Mouse (Mus musculus) limb, embryonic 15.5 days (tissue): ENCODE results near the gene Lingo3. TPM values are rescaled to one million over a fixed set of nuclear protein-coding genes. Genes with fewer than 3 reads are reported as not detected.
"Not testable (repeated sequence)": the region's sequence is repeated elsewhere in the genome, so short reads cannot be mapped to it uniquely, and the experiment has no call there.

Source experiments
- ATAC-seq: fragments of 200-750 bp; cut with Nextera tagmentation; 2 replicates; pipeline ENCODE4 v1.8.0; 2017; ENCODE audit warnings: low read depth, moderate TSS enrichment; ENCODE audit not compliant: insufficient number of reproducible peaks, low FRiP score, low TSS enrichment
- H3K27ac ChIP-seq: fragments of 300-500 bp; sonication (generic); 2 replicates; pipeline ENCODE4 v1.5.1; 2015; ENCODE audit warnings: moderate library complexity, mild to moderate bottlenecking, inconsistent platforms
- H3K27me3 ChIP-seq: fragments of 300-500 bp; sonication (generic); 2 replicates; pipeline ENCODE4 v1.6.1; 2015; ENCODE audit warnings: inconsistent platforms
- H3K36me3 ChIP-seq: fragments of 300-500 bp; sonication (generic); 2 replicates; pipeline ENCODE4 v1.6.1; 2015; ENCODE audit warnings: inconsistent platforms
- H3K4me1 ChIP-seq: fragments of 300-500 bp; sonication (generic); 2 replicates; pipeline ENCODE4 v1.6.1; 2015; ENCODE audit warnings: inconsistent platforms
- H3K4me2 ChIP-seq: fragments of 300-500 bp; sonication (generic); 2 replicates; pipeline ENCODE4 v1.6.1; 2015; ENCODE audit warnings: mild to moderate bottlenecking, inconsistent platforms
- H3K4me3 ChIP-seq: fragments of 300-500 bp; sonication (generic); 2 replicates; pipeline ENCODE4 v1.5.1; 2015; ENCODE audit warnings: mild to moderate bottlenecking, inconsistent platforms
- H3K9ac ChIP-seq: fragments of 300-500 bp; sonication (generic); 2 replicates; pipeline ENCODE4 v1.6.1; 2015; ENCODE audit warnings: inconsistent platforms
- H3K9me3 ChIP-seq: fragments of 300-500 bp; sonication (generic); 2 replicates; pipeline ENCODE4 v1.6.1; 2016; ENCODE audit warnings: inconsistent platforms
- WGBS: fragments of 180-500 bp; shearing (Covaris S2); methylation state at CpG from one replicate; pipeline ENCODE4 v1.1.7; 2015; 5-methylcytosine and 5-hydroxymethylcytosine counted together
- polyA plus RNA-seq: library from polyadenylated mRNA; unstranded; fragments of >200 nt; fragmentation: Nextera tagmentation; extraction: Ambion mirVana; gene quantifications from 2 replicates; pipeline ENCODE4 v1.2.1, GENCODE M21; 2015

The Lingo3 gene
- polyA plus RNA-seq, 1 experiment from 2014 or later: 0.86 TPM

- 77% methylated on average over 3 of the region's 3 CpGs for WGBS
- ATAC-seq, H3K4me2 ChIP-seq, H3K36me3 ChIP-seq, H3K9ac ChIP-seq, H3K4me1 ChIP-seq, H3K27me3 ChIP-seq, H3K4me3 ChIP-seq, H3K9me3 ChIP-seq, H3K27ac ChIP-seq: not testable (repeated sequence)
These were observed 27.5 kb downstream of the Lingo3 start for GRCm38 (mm10) chr10:80816303-80816702.

- Histone ChIP-seq H3K27me3 (peaks cover 18% of the 10 kb centered on the region), H3K4me1 (peaks cover 12% of the 10 kb centered on the region), H3K4me3 (no peak overlapping the region), H3K4me2 (no peak overlapping the region), H3K9ac (no peak overlapping the region), H3K36me3 (no peaks in the 10 kb centered on the region), H3K9me3 (no peaks in the 10 kb centered on the region), H3K27ac (no peak overlapping the region)
- no peak for ATAC-seq
- 59% methylated on average over 7 of the region's 7 CpGs for WGBS
These were observed 29.0 kb downstream of the Lingo3 start for GRCm38 (mm10) chr10:80814800-80815199.

GRCm38 (mm10) chr10:80813366-80813765, 30.5 kb downstream of the Lingo3 start, which contains the start of gene Jsrp1:
TSS of gene Jsrp1 (minus strand) at chr10:80813498.
- Histone ChIP-seq H3K9me3 (no peaks in the 10 kb centered on the region), H3K36me3 (no peaks in the 10 kb centered on the region), H3K9ac (no peak within 1 kb of the TSS; the same call in 1 of the 2 replicates), H3K27me3 (peaks cover 32% of the 10 kb centered on the region), H3K4me3 (no peak within 1 kb of the TSS), H3K27ac (peak within 1 kb of the TSS; percentile 17; the same call in 1 of the 2 replicates), H3K4me1 (peaks cover 22% of the 10 kb centered on the region), H3K4me2 (no peak within 1 kb of the TSS)
- no peak for ATAC-seq
- whole genome bisulfite sequencing: 64% methylated on average over 4 of the region's 4 CpGs

DNA sequence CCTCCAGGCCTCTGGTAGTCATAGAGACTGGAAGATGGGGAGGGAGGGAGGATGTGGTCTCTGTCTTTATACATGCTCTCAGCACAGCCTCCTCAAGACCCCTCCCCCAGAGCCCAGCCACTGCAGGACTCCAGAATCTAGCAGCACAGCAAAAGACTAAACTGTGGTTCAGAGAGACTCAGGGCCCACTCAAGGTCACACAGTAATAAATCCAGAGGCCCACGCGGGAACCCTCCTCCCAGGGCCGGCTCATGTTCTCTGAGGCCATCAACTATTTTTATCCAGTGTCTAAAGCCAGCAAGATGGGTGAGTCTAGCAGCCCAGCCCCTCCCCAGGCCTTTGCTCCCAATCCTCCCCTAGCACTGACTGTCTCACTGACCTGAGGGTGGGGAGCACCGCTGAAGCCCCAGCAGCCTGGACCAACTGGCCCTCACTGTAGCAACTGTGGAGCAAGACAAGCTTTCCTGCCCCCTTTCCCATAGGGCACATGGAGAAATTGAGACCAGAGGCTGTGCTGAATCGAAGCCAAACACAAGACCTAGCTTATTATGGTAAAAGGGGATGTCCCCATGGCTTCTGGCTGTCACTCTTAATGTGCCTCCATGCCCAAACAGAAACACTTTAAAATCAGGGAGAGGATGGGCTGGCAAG, 31.3 kb downstream of the Lingo3 start:
- no peak for ATAC-seq
- H3K27me3 ChIP-seq: peaks cover 38% of the 10 kb centered on the region

GRCm38 (mm10) chr10:80810084-80810483, 33.8 kb downstream of the Lingo3 start:
- no peak for ATAC-seq
- H3K4me2 ChIP-seq: 0 out of 2 replicates have a peak overlapping the region, but pooled peaks have one; percentile 17
- H3K36me3 ChIP-seq: peaks cover 3% of the 10 kb centered on the region
- H3K4me1 ChIP-seq: peaks cover 53% of the 10 kb centered on the region
- 2% methylated on average over 20 of the region's 20 CpGs for WGBS
- H3K9me3 ChIP-seq: no peaks in the 10 kb centered on the region
- H3K4me3 ChIP-seq: no peak overlapping the region; the same call in 1 of the 2 replicates
- no peak overlapping the region for H3K9ac ChIP-seq
- peaks cover 38% of the 10 kb centered on the region for H3K27me3 ChIP-seq
- H3K27ac ChIP-seq: no peak overlapping the region

More for the DNA sequence above, 31.3 kb downstream of the Lingo3 start:
- 51% methylated on average over 5 of the region's 5 CpGs for WGBS
- Histone ChIP-seq H3K9ac (no peak overlapping the region), H3K36me3 (no peaks in the 10 kb centered on the region), H3K4me2 (no peak overlapping the region), H3K4me1 (peaks cover 30% of the 10 kb centered on the region), H3K27ac (peak overlapping the region; percentile 17; the same call in 1 of the 2 replicates), H3K4me3 (no peak overlapping the region), H3K9me3 (no peaks in the 10 kb centered on the region)

- peak overlapping the region; percentile 16 for H3K4me3 ChIP-seq
- peaks cover 13% of the 10 kb centered on the region for H3K36me3 ChIP-seq
- WGBS: 10% methylated on average over 18 of the region's 18 CpGs
- no peak overlapping the region for H3K27ac ChIP-seq
- peaks cover 38% of the 10 kb centered on the region for H3K27me3 ChIP-seq
- 0 out of 2 replicates have a peak overlapping the region, but pooled peaks have one; percentile 14 for H3K9ac ChIP-seq
- peak overlapping the region; percentile 20; the same call in 1 of the 2 replicates for H3K4me2 ChIP-seq
- H3K4me1 ChIP-seq: peaks cover 55% of the 10 kb centered on the region
- H3K9me3 ChIP-seq: no peaks in the 10 kb centered on the region
- ATAC-seq: no peak
These were observed 34.7 kb downstream of the Lingo3 start for GRCm38 (mm10) chr10:80808985-80809632.

DNA sequence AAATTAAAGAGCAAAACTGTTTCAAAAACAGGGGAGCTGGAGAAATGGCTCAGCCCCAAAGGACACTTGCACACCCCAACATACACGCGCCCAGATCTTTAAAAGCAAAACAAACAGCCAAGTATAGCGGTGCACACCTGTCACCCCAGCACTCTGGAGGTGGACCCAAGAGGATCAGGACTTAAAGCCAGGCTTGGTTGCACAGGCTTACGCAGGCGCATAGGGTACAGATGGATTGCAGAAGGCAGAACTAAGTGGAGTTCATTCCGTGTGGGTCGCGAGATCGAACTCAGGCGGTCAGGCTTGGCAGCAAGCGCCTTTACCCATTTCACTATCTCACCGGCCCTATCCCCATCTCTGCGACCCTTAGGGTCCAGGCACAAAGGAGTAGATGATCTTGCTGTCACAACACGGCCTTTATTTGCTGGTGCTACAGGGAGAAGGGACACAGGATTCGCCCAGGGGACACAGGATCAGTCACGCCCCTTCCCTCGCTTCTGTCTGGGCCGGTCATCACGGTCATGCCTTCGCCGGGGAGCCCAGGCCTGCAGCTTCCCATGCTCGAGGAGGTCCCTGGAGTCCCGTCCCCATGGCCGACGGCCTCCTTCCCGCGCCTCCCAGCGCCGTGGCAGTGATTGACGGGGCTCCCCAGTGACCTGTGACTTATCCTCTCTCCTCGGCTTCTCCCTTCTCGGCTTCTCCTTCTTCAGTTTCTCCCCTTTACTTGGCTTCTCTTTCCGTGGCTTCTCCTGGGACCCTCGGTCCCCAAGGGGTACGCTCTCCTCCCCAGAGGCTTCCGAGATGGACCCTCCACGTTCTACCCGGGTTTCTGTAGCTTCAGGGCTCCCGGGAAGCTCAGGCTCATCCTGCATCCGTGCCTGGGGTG, 35.5 kb downstream of the Lingo3 start:
- Histone ChIP-seq H3K9me3 (no peaks in the 10 kb centered on the region), H3K4me2 (peak overlapping the region; percentile 95), H3K27ac (no peak overlapping the region), H3K27me3 (peaks cover 35% of the 10 kb centered on the region), H3K4me1 (peaks cover 55% of the 10 kb centered on the region), H3K9ac (0 out of 2 replicates have a peak overlapping the region, but pooled peaks have one; percentile 10), H3K4me3 (peak overlapping the region; percentile 16), H3K36me3 (peaks cover 20% of the 10 kb centered on the region)
- ATAC-seq: no peak
- WGBS: 21% methylated on average over 40 of the region's 40 CpGs

- Histone ChIP-seq H3K9ac (peak overlapping the region; percentile 35), H3K4me2 (peak overlapping the region; percentile 95), H3K9me3 (no peaks in the 10 kb centered on the region), H3K27me3 (peaks cover 30% of the 10 kb centered on the region), H3K36me3 (peaks cover 32% of the 10 kb centered on the region), H3K4me1 (peaks cover 50% of the 10 kb centered on the region), H3K27ac (peak overlapping the region; percentile 81), H3K4me3 (peak overlapping the region; percentile 49)
- WGBS: 1% methylated on average over 54 of the region's 58 CpGs
- ATAC-seq: peak; percentile 55
These were observed 36.7 kb downstream of the Lingo3 start for GRCm38 (mm10) chr10:80807057-80807627.

- peaks cover 30% of the 10 kb centered on the region for H3K27me3 ChIP-seq
- H3K36me3 ChIP-seq: peaks cover 39% of the 10 kb centered on the region
- no peak for ATAC-seq
- H3K9me3 ChIP-seq: no peaks in the 10 kb centered on the region
- peaks cover 50% of the 10 kb centered on the region for H3K4me1 ChIP-seq
- peak overlapping the region; percentile 95 for H3K4me2 ChIP-seq
- H3K9ac ChIP-seq: peak overlapping the region; percentile 35
- WGBS: 47% methylated on average over 34 of the region's 34 CpGs
- peak overlapping the region; percentile 81 for H3K27ac ChIP-seq
- H3K4me3 ChIP-seq: peak overlapping the region; percentile 49
These were observed 37.3 kb downstream of the Lingo3 start for GRCm38 (mm10) chr10:80806341-80807056.

- WGBS: 18% methylated on average over 3 of the region's 3 CpGs
- no peak overlapping the region for H3K9ac ChIP-seq
- peaks cover 50% of the 10 kb centered on the region for H3K4me1 ChIP-seq
- H3K4me3 ChIP-seq: no peak overlapping the region
- H3K27me3 ChIP-seq: peaks cover 30% of the 10 kb centered on the region
- ATAC-seq: peak; percentile 17; the same call in 1 of the 2 replicates
- peaks cover 44% of the 10 kb centered on the region for H3K36me3 ChIP-seq
- no peak overlapping the region for H3K27ac ChIP-seq
- H3K9me3 ChIP-seq: no peaks in the 10 kb centered on the region
- no peak overlapping the region for H3K4me2 ChIP-seq
These were observed 37.9 kb downstream of the Lingo3 start for GRCm38 (mm10) chr10:80805925-80806324.

DNA sequence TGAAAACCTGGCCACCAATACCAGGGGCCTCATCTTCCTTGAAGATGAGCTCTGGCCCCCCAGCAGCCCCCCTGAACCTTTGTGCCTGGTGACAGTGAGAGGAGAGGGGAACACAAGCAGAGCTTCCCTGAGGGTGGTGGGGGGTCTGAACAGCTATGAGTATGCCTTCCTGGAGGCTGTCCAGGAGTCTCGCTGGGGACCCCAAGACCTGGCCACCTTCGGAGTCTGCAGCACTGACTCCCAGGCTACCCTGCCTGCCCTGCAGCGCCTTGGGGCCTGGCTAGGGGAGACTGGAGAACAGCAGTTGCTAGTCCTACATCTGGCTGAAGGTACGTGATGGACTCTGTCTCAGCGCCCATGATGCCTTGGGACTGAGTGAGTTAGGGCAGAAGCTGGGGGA, 38.5 kb downstream of the Lingo3 start:
- Histone ChIP-seq H3K4me1 (peaks cover 50% of the 10 kb centered on the region), H3K4me3 (no peak overlapping the region), H3K9ac (no peak overlapping the region), H3K27me3 (peaks cover 25% of the 10 kb centered on the region), H3K9me3 (no peaks in the 10 kb centered on the region), H3K36me3 (peaks cover 50% of the 10 kb centered on the region), H3K4me2 (no peak overlapping the region), H3K27ac (no peak overlapping the region)
- 69% methylated on average over 5 of the region's 5 CpGs for WGBS
- no peak for ATAC-seq
